Mouse (Mus musculus): ENCODE measurements around the gene Rala.

DNA sequence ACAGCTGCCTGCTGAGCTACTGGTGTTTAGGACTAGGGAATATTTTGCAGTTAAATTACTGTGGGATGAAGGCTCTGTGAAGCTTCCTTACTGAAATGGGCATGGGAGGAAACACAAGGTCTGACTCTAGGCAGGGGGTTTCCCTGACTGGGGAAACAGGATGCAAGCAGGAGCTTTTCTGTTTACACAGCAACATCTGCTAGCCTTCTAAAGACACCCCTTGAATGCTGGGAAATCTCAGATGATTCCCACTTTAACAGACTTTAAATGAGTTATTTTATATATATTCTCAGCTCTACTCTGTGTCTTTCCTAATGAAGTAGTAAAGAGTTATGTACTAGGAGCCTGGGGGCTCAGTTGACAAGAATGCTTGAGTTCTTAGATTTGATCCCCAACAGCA lies 65.0 kb downstream of the Rala start:
- no peak for TF ChIP-seq CTCF (IDR thresholded peaks at IDR 0.05; ENCODE audit: borderline replicate concordance, extremely low read depth, insufficient read depth, insufficient read length)
- no peak for TF ChIP-seq POLR2A (IDR thresholded peaks at IDR 0.05; ENCODE audit: borderline replicate concordance, extremely low read depth, insufficient read depth, insufficient read length, poor library complexity, severe bottlenecking)
